Mouse (Mus musculus): ENCODE measurements at regions not wholly inside any gene's neighbourhood (a gene's known extent, or its start where the extent isn't known, plus 50 kb on each side); places are given as distances from the start of the nearest gene placed in this dataset.

DNA sequence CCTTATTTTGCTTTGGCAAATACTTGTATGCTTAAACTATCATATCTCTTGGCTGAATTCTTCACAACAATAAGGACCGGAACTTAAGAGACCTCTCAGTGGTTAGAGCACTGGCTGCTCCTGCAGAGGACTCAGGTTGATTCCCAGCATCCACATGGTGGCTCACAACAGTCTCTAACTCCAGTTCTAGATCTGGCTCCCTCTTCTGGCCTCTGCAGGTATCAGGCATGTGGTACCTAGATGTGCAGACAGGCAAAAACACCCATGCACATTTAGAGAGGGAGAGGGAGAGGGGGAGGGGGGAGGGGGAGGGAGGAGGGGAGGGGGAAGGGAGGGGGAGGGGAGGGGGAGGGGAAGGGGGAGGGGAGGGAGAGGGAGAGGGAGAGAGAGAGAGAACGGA lies 80.0 kb upstream of the Sfswap start:
- intact Hi-C loops (cut with DNase I): no loop called here
- Histone ChIP-seq H3K9ac (ENCODE audit: low read depth, low read length) (no peak overlapping the region), H3K36me3 (ENCODE audit: control insufficient read depth, insufficient read depth, low read length) (no peaks in the 10 kb centered on the region), H3K79me2 (replicated peaks; ENCODE audit: control insufficient read depth, insufficient read depth, low read length) (no peaks in the 10 kb centered on the region), H3K27me3 (ENCODE audit: control insufficient read depth, insufficient read depth, low read length) (no peaks in the 10 kb centered on the region), H3K4me3 (no peak overlapping the region), H3K4me1 (ENCODE audit: control insufficient read depth, insufficient read depth, low read length) (no peaks in the 10 kb centered on the region), H3K27ac (no peak overlapping the region)
- WGBS: 74% methylated on average over 2 of the region's 2 CpGs
- DNase-seq: no peak
- TF ChIP-seq POLR2A (IDR thresholded peaks at IDR 0.05; ENCODE audit: insufficient read depth, low read depth, low read length): no peak
- TF ChIP-seq EP300 (IDR thresholded peaks at IDR 0.05; ENCODE audit: insufficient read depth, low read depth, low read length): no peak
- TF ChIP-seq CTCF (IDR thresholded peaks at IDR 0.05): no peak

DNA sequence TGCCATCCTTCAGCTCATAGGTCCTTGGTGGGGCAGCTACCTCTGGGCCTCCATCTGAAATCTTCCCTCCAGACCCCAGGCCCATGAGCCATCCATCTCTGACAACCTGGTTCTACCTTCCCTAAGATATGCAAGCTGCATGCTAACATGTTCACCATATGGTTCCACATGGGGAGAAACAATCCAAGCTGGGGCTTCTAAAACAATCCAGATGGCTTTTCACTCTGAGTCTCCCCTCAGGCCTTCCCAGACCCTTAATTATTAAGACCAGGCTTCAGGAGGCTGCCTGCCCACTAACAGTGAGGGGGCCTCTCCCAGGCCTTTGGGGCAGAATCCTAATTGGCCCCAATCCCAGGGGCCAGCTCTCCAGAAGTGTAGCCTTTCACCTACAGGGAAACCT lies 71.1 kb upstream of the Sfswap start:
- no peak for DNase-seq
- no peak overlapping the region for H3K27ac ChIP-seq
- H3K79me2 ChIP-seq (replicated peaks; ENCODE audit: control insufficient read depth, insufficient read depth, low read length): no peaks in the 10 kb centered on the region
- H3K27me3 ChIP-seq (ENCODE audit: control insufficient read depth, insufficient read depth, low read length): no peaks in the 10 kb centered on the region
- no peak overlapping the region for H3K9ac ChIP-seq (ENCODE audit: low read depth, low read length)
- intact Hi-C loops (cut with DNase I): no loop called here
- TF ChIP-seq EP300 (IDR thresholded peaks at IDR 0.05; ENCODE audit: insufficient read depth, low read depth, low read length) (no peak), CTCF (IDR thresholded peaks at IDR 0.05) (no peak), POLR2A (IDR thresholded peaks at IDR 0.05; ENCODE audit: insufficient read depth, low read depth, low read length) (no peak)
- no peak overlapping the region for H3K4me3 ChIP-seq
- no peaks in the 10 kb centered on the region for H3K36me3 ChIP-seq (ENCODE audit: control insufficient read depth, insufficient read depth, low read length)
- no peaks in the 10 kb centered on the region for H3K4me1 ChIP-seq (ENCODE audit: control insufficient read depth, insufficient read depth, low read length)

DNA sequence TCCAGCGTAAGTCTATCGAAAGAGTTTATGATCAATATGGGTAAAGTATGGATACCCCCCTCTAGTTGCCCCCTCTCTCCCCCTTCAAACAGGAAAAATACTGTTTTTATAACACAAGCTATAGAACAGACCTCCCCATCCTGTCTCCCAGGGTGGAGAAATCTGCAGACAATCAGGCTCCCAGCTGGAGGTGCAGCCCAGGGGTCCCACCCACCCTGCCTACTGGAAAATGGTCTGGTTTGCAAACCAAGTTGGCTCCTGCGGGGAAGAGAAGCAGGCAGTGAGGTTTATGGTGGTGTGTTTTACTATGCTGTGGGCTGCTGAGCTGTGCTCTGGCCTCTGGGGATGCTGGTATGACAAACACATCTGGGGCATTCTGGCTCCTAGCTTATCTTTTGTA lies 70.7 kb upstream of the Sfswap start:
- Histone ChIP-seq H3K4me3 (no peak overlapping the region), H3K4me1 (ENCODE audit: control insufficient read depth, insufficient read depth, low read length) (no peaks in the 10 kb centered on the region), H3K79me2 (replicated peaks; ENCODE audit: control insufficient read depth, insufficient read depth, low read length) (no peaks in the 10 kb centered on the region), H3K9ac (ENCODE audit: low read depth, low read length) (no peak overlapping the region), H3K27ac (no peak overlapping the region), H3K27me3 (ENCODE audit: control insufficient read depth, insufficient read depth, low read length) (no peaks in the 10 kb centered on the region), H3K36me3 (ENCODE audit: control insufficient read depth, insufficient read depth, low read length) (no peaks in the 10 kb centered on the region)
- DNase-seq: no peak
- WGBS: 85% methylated on average over 3 of the region's 3 CpGs
- intact Hi-C loops (cut with DNase I): no loop called here
- no peak for TF ChIP-seq POLR2A (IDR thresholded peaks at IDR 0.05; ENCODE audit: insufficient read depth, low read depth, low read length)
- TF ChIP-seq EP300 (IDR thresholded peaks at IDR 0.05; ENCODE audit: insufficient read depth, low read depth, low read length): no peak
- no peak for TF ChIP-seq CTCF (IDR thresholded peaks at IDR 0.05)

DNA sequence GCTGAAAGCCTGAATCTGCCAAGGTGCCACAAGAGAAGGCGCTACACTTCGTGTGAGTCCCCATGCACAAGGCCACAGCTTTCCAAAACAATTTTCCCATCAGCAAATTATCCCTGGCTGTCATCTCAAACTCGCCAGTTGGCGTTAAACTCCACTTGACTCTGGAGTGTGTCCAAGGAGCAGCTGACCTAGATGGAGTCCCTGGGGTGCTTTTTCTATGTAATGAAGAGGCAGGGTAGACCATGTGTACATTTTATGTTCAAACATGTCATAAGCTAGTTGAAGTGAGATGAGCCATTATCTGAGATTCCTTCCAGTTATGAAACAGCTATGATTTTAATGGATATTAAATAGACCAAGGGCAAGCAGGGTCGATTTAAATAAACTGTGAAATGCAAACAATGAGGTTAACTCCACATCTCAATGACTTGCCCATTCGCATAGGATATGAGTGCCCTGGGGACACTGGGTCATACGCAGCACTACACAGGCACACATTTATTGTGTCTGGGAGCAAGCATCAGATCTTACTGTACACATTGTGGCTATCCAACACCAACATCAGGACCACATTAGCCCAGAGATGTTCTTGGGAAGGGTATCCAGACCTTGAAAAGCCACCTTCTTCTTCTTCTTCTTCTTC lies 51.0 kb upstream of the Sfswap start:
- H3K4me3 ChIP-seq: no peak overlapping the region
- intact Hi-C loops (cut with DNase I): no loop called here
- no peaks in the 10 kb centered on the region for H3K79me2 ChIP-seq (replicated peaks; ENCODE audit: control insufficient read depth, insufficient read depth, low read length)
- peaks cover 4% of the 10 kb centered on the region for H3K4me1 ChIP-seq (ENCODE audit: control insufficient read depth, insufficient read depth, low read length)
- no peak overlapping the region for H3K27ac ChIP-seq
- WGBS: 41% methylated on average over 7 of the region's 7 CpGs
- TF ChIP-seq POLR2A (IDR thresholded peaks at IDR 0.05; ENCODE audit: insufficient read depth, low read depth, low read length): no peak
- TF ChIP-seq EP300 (IDR thresholded peaks at IDR 0.05; ENCODE audit: insufficient read depth, low read depth, low read length): no peak
- no peak for TF ChIP-seq CTCF (IDR thresholded peaks at IDR 0.05)
- no peak for DNase-seq
- no peaks in the 10 kb centered on the region for H3K36me3 ChIP-seq (ENCODE audit: control insufficient read depth, insufficient read depth, low read length)
- no peaks in the 10 kb centered on the region for H3K27me3 ChIP-seq (ENCODE audit: control insufficient read depth, insufficient read depth, low read length)
- H3K9ac ChIP-seq (ENCODE audit: low read depth, low read length): no peak overlapping the region
